Mouse (Mus musculus) MEL (cell line): ENCODE results near the gene Ntn5. TPM values are rescaled to one million over a fixed set of nuclear protein-coding genes. Genes with fewer than 3 reads are reported as not detected.

Experiments
- DNase-seq: peaks from one replicate; pipeline ENCODE4 v3.0.0; 2011; ENCODE audit warnings: low read depth, low spot score
- H3K27ac ChIP-seq: 2 replicates; pipeline ENCODE4 v1.5.1; 2012; ENCODE audit warnings: low read depth, mild to moderate bottlenecking, control low read depth, low read length, moderate library complexity; ENCODE audit not compliant: control insufficient read depth
- H3K27me3 ChIP-seq, 2 experiments: fragments of 150-350 bp in 1 of 2; sonication (generic) in 1 of 2; 2 replicates each; pipeline ENCODE4 v1.6.1; 2012; ENCODE audit warnings: low read length in 2 of 2, mild to moderate bottlenecking in 2 of 2, improper control_type of control experiment in 1 of 2, moderate library complexity in 1 of 2; ENCODE audit not compliant: insufficient read depth in 2 of 2, control insufficient read depth in 1 of 2
- H3K36me3 ChIP-seq, 2 experiments: 2 replicates each; pipeline ENCODE4 v1.6.1; 2012 to 2014; ENCODE audit warnings: low read length in 2 of 2, improper control_type of control experiment in 1 of 2, inconsistent platforms in 1 of 2, mild to moderate bottlenecking in 1 of 2; ENCODE audit not compliant: insufficient read depth in 2 of 2, control insufficient read depth in 1 of 2
- H3K4me1 ChIP-seq, 2 experiments: fragments of 150-350 bp in 1 of 2; sonication (generic) in 1 of 2; 2 replicates each; pipeline ENCODE4 v1.6.1; 2012; ENCODE audit warnings: low read length in 2 of 2, improper control_type of control experiment in 1 of 2, mild to moderate bottlenecking in 1 of 2; ENCODE audit not compliant: insufficient read depth in 2 of 2, control insufficient read depth in 1 of 2
- H3K4me3 ChIP-seq, 2 experiments: fragments of 150-350 bp in 1 of 2; sonication (generic) in 1 of 2; 2 replicates each; pipeline ENCODE4 v1.5.1; 2012; ENCODE audit warnings: low read depth in 2 of 2, low read length in 2 of 2, mild to moderate bottlenecking in 2 of 2, moderate library complexity in 2 of 2, control low read depth in 1 of 2, improper control_type of control experiment in 1 of 2; ENCODE audit not compliant: control insufficient read depth in 1 of 2, insufficient read depth in 1 of 2
- H3K79me2 ChIP-seq: 2 replicates; pipeline ENCODE4 v1.6.1; 2012; ENCODE audit warnings: mild to moderate bottlenecking, low read length, moderate library complexity; ENCODE audit not compliant: control insufficient read depth, poor library complexity, insufficient read depth
- H3K9ac ChIP-seq: 2 replicates; pipeline ENCODE4 v1.6.1; 2012; ENCODE audit warnings: low read depth, mild to moderate bottlenecking, control low read depth, low read length, moderate library complexity; ENCODE audit not compliant: control insufficient read depth, poor library complexity, severe bottlenecking
- H3K9me3 ChIP-seq: fragments of 150-350 bp; sonication (generic); replicated peaks from 2 replicates; pipeline ENCODE4 v1.6.1; 2012; ENCODE audit warnings: mild to moderate bottlenecking, low read length, improper control_type of control experiment, moderate library complexity; ENCODE audit not compliant: insufficient read depth
- BHLHE40 ChIP-seq: IDR thresholded peaks from 2 replicates; pipeline ENCODE4 v1.6.1; 2012; ENCODE audit warnings: low read depth, mild to moderate bottlenecking, inconsistent platforms, low read length, improper control_type of control experiment, borderline replicate concordance
- CHD1 ChIP-seq: IDR thresholded peaks from 2 replicates; pipeline ENCODE4 v1.6.1; 2012; ENCODE audit warnings: low read depth, mild to moderate bottlenecking, inconsistent platforms, low read length, improper control_type of control experiment
- CTCF ChIP-seq, 3 experiments: IDR thresholded peaks in 2 of 3; conservative IDR thresholded peaks in 1 of 3; 2 replicates each; pipeline ENCODE4 v1.5.1; 2011 to 2012; ENCODE audit warnings: low read length in 3 of 3, low read depth in 2 of 3, mild to moderate bottlenecking in 2 of 3, improper control_type of control experiment in 1 of 3, inconsistent platforms in 1 of 3, mixed read lengths in 1 of 3, moderate library complexity in 1 of 3; ENCODE audit not compliant: control insufficient read depth in 1 of 3, insufficient read depth in 1 of 3, poor library complexity in 1 of 3, severe bottlenecking in 1 of 3
- E2F4 ChIP-seq: IDR thresholded peaks from 2 replicates; pipeline ENCODE4 v1.6.1; 2011; ENCODE audit warnings: low read depth, low read length, improper control_type of control experiment, borderline replicate concordance
- ELF1 ChIP-seq: IDR thresholded peaks from 2 replicates; pipeline ENCODE4 v1.6.1; 2014; ENCODE audit warnings: low read depth, mild to moderate bottlenecking, inconsistent platforms, low read length, improper control_type of control experiment, moderate library complexity
- EP300 ChIP-seq, 2 experiments: IDR thresholded peaks; 2 replicates each; pipeline ENCODE4 v1.6.1; 2011; ENCODE audit warnings: improper control_type of control experiment in 2 of 2, low read length in 2 of 2, low read depth in 1 of 2, mild to moderate bottlenecking in 1 of 2
- GABPA ChIP-seq: IDR thresholded peaks from 2 replicates; pipeline ENCODE4 v1.6.1; 2012; ENCODE audit warnings: low read depth, mild to moderate bottlenecking, inconsistent platforms, low read length, improper control_type of control experiment, moderate library complexity
- GATA1 ChIP-seq: IDR thresholded peaks from 2 replicates; pipeline ENCODE4 v1.6.1; 2011; ENCODE audit warnings: low read depth, low read length, improper control_type of control experiment
- HCFC1 ChIP-seq: IDR thresholded peaks from 2 replicates; pipeline ENCODE4 v1.6.1; 2012; ENCODE audit warnings: low read depth, mild to moderate bottlenecking, inconsistent platforms, low read length, improper control_type of control experiment, moderate library complexity
- JUND ChIP-seq: IDR thresholded peaks from 2 replicates; pipeline ENCODE4 v1.6.1; 2011; ENCODE audit warnings: low read depth, mild to moderate bottlenecking, improper control_type of control experiment, low read length
- MEF2A ChIP-seq: IDR thresholded peaks from 2 replicates; pipeline ENCODE4 v1.6.1; 2014; ENCODE audit warnings: low read depth, mild to moderate bottlenecking, inconsistent platforms, low read length, improper control_type of control experiment; ENCODE audit not compliant: poor library complexity, insufficient replicate concordance, severe bottlenecking; ENCODE audit errors: extremely low read depth
- MXI1 ChIP-seq: IDR thresholded peaks from 2 replicates; pipeline ENCODE4 v1.6.1; 2011; ENCODE audit warnings: mild to moderate bottlenecking, low read depth, low read length, improper control_type of control experiment
- MYB ChIP-seq: IDR thresholded peaks from 2 replicates; pipeline ENCODE4 v1.6.1; 2011; ENCODE audit warnings: mild to moderate bottlenecking, low read depth, low read length, improper control_type of control experiment
- MYC ChIP-seq: IDR thresholded peaks from 2 replicates; pipeline ENCODE4 v1.6.1; 2011; ENCODE audit warnings: low read depth, mild to moderate bottlenecking, low read length, improper control_type of control experiment, moderate library complexity
- NRF1 ChIP-seq: IDR thresholded peaks from 2 replicates; pipeline ENCODE4 v1.6.1; 2014; ENCODE audit warnings: low read depth, mild to moderate bottlenecking, inconsistent platforms, low read length, improper control_type of control experiment, moderate library complexity; ENCODE audit not compliant: poor library complexity, insufficient read depth, severe bottlenecking
- POLR2A ChIP-seq, 2 experiments: IDR thresholded peaks; 2 replicates each; pipeline ENCODE4 v1.6.1; 2011 to 2012; ENCODE audit warnings: low read length in 2 of 2, mild to moderate bottlenecking in 2 of 2, control low read depth in 1 of 2, improper control_type of control experiment in 1 of 2, low read depth in 1 of 2, moderate library complexity in 1 of 2; ENCODE audit not compliant: control insufficient read depth in 1 of 2, insufficient read depth in 1 of 2, poor library complexity in 1 of 2
- POLR2AphosphoS2 ChIP-seq: IDR thresholded peaks from 2 replicates; pipeline ENCODE4 v1.6.1; 2011; ENCODE audit warnings: low read length, improper control_type of control experiment
- POLR2AphosphoS5 ChIP-seq: IDR thresholded peaks from 2 replicates; pipeline ENCODE4 v1.6.1; 2012; ENCODE audit warnings: low read depth, borderline replicate concordance, mild to moderate bottlenecking, inconsistent platforms, low read length, moderate library complexity, mixed read lengths
- RAD21 ChIP-seq: IDR thresholded peaks from 2 replicates; pipeline ENCODE4 v1.6.1; 2011; ENCODE audit warnings: mild to moderate bottlenecking, low read depth, low read length, improper control_type of control experiment
- RCOR1 ChIP-seq: IDR thresholded peaks from 2 replicates; pipeline ENCODE4 v1.6.1; 2012; ENCODE audit warnings: low read depth, mild to moderate bottlenecking, inconsistent platforms, low read length, improper control_type of control experiment
- SIN3A ChIP-seq: IDR thresholded peaks from 2 replicates; pipeline ENCODE4 v1.6.1; 2012; ENCODE audit warnings: low read length, improper control_type of control experiment, inconsistent platforms
- TAL1 ChIP-seq: IDR thresholded peaks from 2 replicates; pipeline ENCODE4 v1.6.1; 2012; ENCODE audit warnings: mild to moderate bottlenecking, inconsistent platforms, low read length, moderate library complexity, mixed read lengths
- TBP ChIP-seq: IDR thresholded peaks from 2 replicates; pipeline ENCODE4 v1.8.0; 2011; ENCODE audit warnings: low read depth, low read length, improper control_type of control experiment
- TCF12 ChIP-seq: IDR thresholded peaks from 2 replicates; pipeline ENCODE4 v1.6.1; 2014; ENCODE audit warnings: low read depth, mild to moderate bottlenecking, inconsistent platforms, low read length, improper control_type of control experiment, moderate library complexity
- UBTF ChIP-seq: IDR thresholded peaks from 2 replicates; pipeline ENCODE4 v1.6.1; 2012; ENCODE audit warnings: low read depth, mild to moderate bottlenecking, inconsistent platforms, low read length, improper control_type of control experiment, moderate library complexity, borderline replicate concordance; ENCODE audit not compliant: insufficient read depth
- USF1 ChIP-seq: IDR thresholded peaks from 2 replicates; pipeline ENCODE4 v1.6.1; 2014; ENCODE audit warnings: low read depth, mild to moderate bottlenecking, inconsistent platforms, low read length, improper control_type of control experiment, moderate library complexity
- USF2 ChIP-seq, 2 experiments: IDR thresholded peaks; 2 replicates each; pipeline ENCODE4 v1.6.1; 2011 to 2012; ENCODE audit warnings: improper control_type of control experiment in 2 of 2, low read length in 2 of 2, borderline replicate concordance in 1 of 2, inconsistent platforms in 1 of 2, low read depth in 1 of 2, mild to moderate bottlenecking in 1 of 2; ENCODE audit not compliant: insufficient read depth in 1 of 2
- ZC3H11A ChIP-seq: IDR thresholded peaks from 2 replicates; pipeline ENCODE4 v1.6.1; 2012; ENCODE audit warnings: low read depth, mild to moderate bottlenecking, inconsistent platforms, low read length, improper control_type of control experiment
- ZKSCAN1 ChIP-seq: IDR thresholded peaks from 2 replicates; pipeline ENCODE4 v1.6.1; 2012; ENCODE audit warnings: low read depth, mild to moderate bottlenecking, inconsistent platforms, low read length, improper control_type of control experiment, moderate library complexity
- ZNF384 ChIP-seq: IDR thresholded peaks from 2 replicates; pipeline ENCODE4 v1.6.1; 2012; ENCODE audit warnings: low read depth, mild to moderate bottlenecking, inconsistent platforms, low read length, improper control_type of control experiment
- polyA plus RNA-seq, 2 experiments: library from polyadenylated mRNA; stranded (reverse) in 1 of 2; unstranded in 1 of 2; fragments of >175 nt in 1 of 2; fragments of >200 nt in 1 of 2; gene quantifications; 2 replicates each; pipeline versions ENCODE4 v1.2.1 to v1.2.4; 2012; ENCODE audit warnings: low replicate concordance in 2 of 2, low read depth in 1 of 2; ENCODE audit not compliant: insufficient read length in 2 of 2, insufficient read depth in 1 of 2, missing spikeins in 1 of 2
- total RNA-seq: library from RNA; depleted of rRNA; stranded (reverse); fragments of 300-350 nt; gene quantifications from 2 replicates; pipeline ENCODE4 v1.2.3, GENCODE M21; 2012

Gene Ntn5
- total and polyA plus RNA-seq, 3 experiments = 0.13 TPM; not detected in 2

DNA sequence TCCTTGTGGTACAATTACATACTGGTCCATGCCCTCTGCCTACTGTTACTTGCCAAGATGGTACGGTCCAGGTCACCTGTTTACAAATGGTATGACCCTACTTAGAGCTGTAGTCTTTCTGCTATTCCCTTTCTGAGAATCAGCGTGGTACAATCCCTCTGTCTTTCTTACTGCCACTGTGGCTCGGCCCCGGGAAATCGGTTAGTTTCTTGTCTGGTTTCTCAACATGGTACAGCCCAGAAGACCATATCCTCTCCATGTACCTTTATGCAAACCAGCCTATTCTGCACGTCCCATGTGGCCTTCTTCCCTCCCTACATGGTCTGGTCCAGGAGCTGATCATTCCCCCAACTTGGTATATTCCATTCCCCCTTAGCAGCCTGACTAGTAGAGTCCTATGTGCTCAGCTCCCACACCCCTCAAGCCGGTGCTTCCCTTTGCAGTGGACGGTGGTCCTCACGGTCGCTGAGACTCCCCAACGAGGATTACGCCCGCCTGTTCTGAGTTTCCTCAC lies 20.3 kb downstream of the Ntn5 start (continued):
- TF ChIP-seq TCF12 = 0 out of 2 replicates have a peak, but pooled peaks have one; percentile 14
- TF ChIP-seq EP300 (IDR thresholded peaks at IDR 0.05; ENCODE audit: low read depth in 1 of 2, low read length in 2 of 2) = peak in 1 of 2 experiments; percentile 0; a peak in 1 of 4 replicates
- peak; percentile 27; the same call in 1 of the 2 replicates for TF ChIP-seq TAL1
- no peak for TF ChIP-seq RAD21
- no peak for TF ChIP-seq BHLHE40
- TF ChIP-seq ZKSCAN1 = no peak
- TF ChIP-seq POLR2A (IDR thresholded peaks at IDR 0.05; ENCODE audit: control insufficient read depth in 1 of 2, insufficient read depth in 1 of 2, low read depth in 1 of 2, low read length in 2 of 2, poor library complexity in 1 of 2) = peak in 1 of 2 experiments; percentile 74; a peak in 2 of 4 replicates
- no peak for TF ChIP-seq ZNF384
- TF ChIP-seq UBTF = no peak
- TF ChIP-seq MYC = peak; percentile 74
- peak; percentile 54 for TF ChIP-seq TBP
- no peak for TF ChIP-seq POLR2AphosphoS5
- TF ChIP-seq USF2 (IDR thresholded peaks at IDR 0.05; ENCODE audit: borderline replicate concordance in 1 of 2, insufficient read depth in 1 of 2, low read depth in 1 of 2, low read length in 2 of 2) = no peak
- TF ChIP-seq RCOR1 = no peak
- TF ChIP-seq NRF1 = no peak
- no peak; the same call in none of the 2 replicates for TF ChIP-seq SIN3A

DNA sequence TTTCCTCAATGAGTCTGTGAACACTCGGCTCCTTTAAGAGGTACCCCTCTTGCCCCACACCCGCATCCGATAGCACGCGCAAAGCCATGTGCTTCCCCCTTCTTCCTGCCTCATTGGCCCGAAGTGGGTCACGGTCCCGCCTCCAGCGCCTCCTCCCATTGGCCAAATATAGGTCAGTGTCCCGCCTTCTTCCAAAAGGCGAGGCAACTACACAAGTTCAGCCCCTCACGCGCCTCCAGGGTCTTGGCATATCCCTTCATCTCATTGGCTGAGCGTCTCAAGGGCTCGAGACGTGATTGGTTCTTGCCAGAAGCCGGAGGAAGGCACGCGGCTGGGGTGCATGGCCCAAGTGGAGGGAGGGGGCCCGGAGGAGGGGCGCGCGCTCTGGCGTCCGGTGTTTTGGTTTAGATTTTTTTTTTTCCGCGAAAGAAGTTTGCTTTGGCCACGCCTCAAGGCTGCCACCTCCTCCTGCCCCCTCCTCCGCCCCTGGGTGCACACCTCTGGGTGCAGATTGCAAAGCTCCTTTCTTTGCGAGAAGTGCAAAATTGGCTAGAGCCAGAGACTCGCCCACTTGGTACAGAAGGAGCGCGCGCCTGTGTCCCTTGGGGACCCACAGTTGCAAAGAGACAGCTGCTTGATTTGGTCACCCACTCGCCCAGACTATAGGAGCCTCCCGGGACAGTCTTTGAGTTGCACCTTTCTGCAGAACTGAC lies 21.1 kb downstream of the Ntn5 start, which contains the start of gene Dbp:
Dbp (plus strand) TSS at position 359 of the 713 bp plus-strand sequence.
- peaks cover 0 to under 1% of the 10 kb centered on the region in 2 experiments; a peak in 1 of 4 replicates for H3K27me3 ChIP-seq
- peak within 1 kb of the TSS; percentile 98 for H3K9ac ChIP-seq
- no peaks in the 10 kb centered on the region for H3K9me3 ChIP-seq
- H3K4me3 ChIP-seq = peak within 1 kb of the TSS; percentile 82 to 85
- DNase-seq = peak; percentile 99
- peaks cover 7% of the 10 kb centered on the region for H3K79me2 ChIP-seq
- peaks cover 0 to 5% of the 10 kb centered on the region in 2 experiments; a peak in 2 of 4 replicates for H3K36me3 ChIP-seq
- H3K27ac ChIP-seq = peak within 1 kb of the TSS; percentile 82
- H3K4me1 ChIP-seq = peaks cover 0 to 18% of the 10 kb centered on the region in 2 experiments; a peak in 2 of 4 replicates
- peak; percentile 81 for TF ChIP-seq HCFC1
- no peak; the same call in 1 of the 2 replicates for TF ChIP-seq ELF1
- TF ChIP-seq JUND = no peak
- TF ChIP-seq GATA1 = no peak
- no peak for TF ChIP-seq ZC3H11A
- no peak for TF ChIP-seq CTCF (IDR thresholded peaks at IDR 0.05 in 2 of 3, conservative IDR thresholded peaks at IDR 0.05 in 1 of 3; ENCODE audit: control insufficient read depth in 1 of 3, insufficient read depth in 1 of 3, low read depth in 2 of 3, low read length in 3 of 3, poor library complexity in 1 of 3, severe bottlenecking in 1 of 3)
- TF ChIP-seq MXI1 = peak; percentile 94
- peak; percentile 87 for TF ChIP-seq USF1
- TF ChIP-seq E2F4 = peak; percentile 77; the same call in 1 of the 2 replicates
- peak; percentile 42; the same call in 1 of the 2 replicates for TF ChIP-seq NRF1
- no peak for TF ChIP-seq CHD1
- no peak for TF ChIP-seq UBTF
- no peak for TF ChIP-seq MEF2A
- TF ChIP-seq POLR2A (IDR thresholded peaks at IDR 0.05; ENCODE audit: control insufficient read depth in 1 of 2, insufficient read depth in 1 of 2, low read depth in 1 of 2, low read length in 2 of 2, poor library complexity in 1 of 2) = no peak
- no peak for TF ChIP-seq MYB
- TF ChIP-seq SIN3A = peak; percentile 97
- no peak; a peak in 1 of 4 replicates for TF ChIP-seq USF2 (IDR thresholded peaks at IDR 0.05; ENCODE audit: borderline replicate concordance in 1 of 2, insufficient read depth in 1 of 2, low read depth in 1 of 2, low read length in 2 of 2)
- TF ChIP-seq POLR2AphosphoS5 = no peak
- TF ChIP-seq TBP = no peak
- TF ChIP-seq GABPA = no peak
- TF ChIP-seq TCF12 = 0 out of 2 replicates have a peak, but pooled peaks have one; percentile 18
- peak; percentile 94 for TF ChIP-seq ZNF384
- TF ChIP-seq POLR2AphosphoS2 = no peak
- no peak for TF ChIP-seq TAL1
